Mouse (Mus musculus) spleen, postnatal 4 days (tissue): ENCODE results near the gene Rnf130.
"Not testable (repeated sequence)": the region's sequence is repeated elsewhere in the genome, so short reads cannot be mapped to it uniquely, and the experiment has no call there.

Source experiments
- DNase-seq, 2 experiments: peaks; one replicate each; pipeline ENCODE4 v3.0.0; 2022; ENCODE audit warnings: low spot score in 2 of 2

The Rnf130 gene

GRCm38 (mm10) chr11:50081365-50082190, 56.4 kb downstream of the Rnf130 start:
- DNase-seq, result no peak

DNA sequence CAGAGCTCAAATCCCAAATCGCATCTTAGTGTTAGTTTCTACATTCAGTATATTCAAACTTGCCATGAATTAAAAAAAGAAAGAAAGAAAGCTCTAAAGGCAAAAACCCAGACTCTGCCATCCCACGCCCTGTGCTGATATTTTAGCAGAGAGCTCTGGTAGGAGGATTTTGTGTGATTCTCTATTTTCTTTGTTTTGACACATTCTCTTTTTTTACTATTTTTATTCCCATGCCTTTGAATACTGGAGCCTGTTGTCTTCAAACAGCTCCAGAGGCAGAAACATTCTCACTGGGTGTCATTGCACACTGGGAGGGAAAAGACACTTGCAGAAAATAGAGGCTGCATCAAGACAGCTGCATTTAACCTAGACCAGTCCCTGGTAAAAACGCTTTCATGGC, 61.1 kb downstream of the Rnf130 start:
- no peak for DNase-seq

- DNase-seq, result no peak
These were observed 64.7 kb downstream of the Rnf130 start for GRCm38 (mm10) chr11:50089840-50090239.

GRCm38 (mm10) chr11:50090982-50091675, 66.0 kb downstream of the Rnf130 start:
- no peak for DNase-seq

DNA sequence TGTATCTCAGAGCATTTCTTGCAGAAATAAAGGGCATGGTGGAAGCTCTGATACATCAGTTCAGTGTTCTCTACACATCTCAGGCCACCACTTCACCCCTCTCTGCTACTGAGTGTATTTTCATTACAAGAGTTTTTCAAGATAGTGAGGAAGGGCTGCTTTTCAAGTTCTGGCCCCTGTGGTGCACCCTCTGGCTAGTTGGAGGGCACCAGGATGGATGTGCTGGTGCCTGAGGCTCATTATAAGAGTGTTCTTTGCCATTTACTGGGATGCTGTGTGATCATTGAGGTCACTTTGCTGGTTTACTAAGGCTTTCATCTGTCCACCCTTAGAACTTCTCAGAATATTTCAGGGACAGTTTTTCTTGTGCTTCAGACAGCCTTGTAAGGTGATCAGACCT, 66.5 kb downstream of the Rnf130 start:
- DNase-seq, result no peak

DNA sequence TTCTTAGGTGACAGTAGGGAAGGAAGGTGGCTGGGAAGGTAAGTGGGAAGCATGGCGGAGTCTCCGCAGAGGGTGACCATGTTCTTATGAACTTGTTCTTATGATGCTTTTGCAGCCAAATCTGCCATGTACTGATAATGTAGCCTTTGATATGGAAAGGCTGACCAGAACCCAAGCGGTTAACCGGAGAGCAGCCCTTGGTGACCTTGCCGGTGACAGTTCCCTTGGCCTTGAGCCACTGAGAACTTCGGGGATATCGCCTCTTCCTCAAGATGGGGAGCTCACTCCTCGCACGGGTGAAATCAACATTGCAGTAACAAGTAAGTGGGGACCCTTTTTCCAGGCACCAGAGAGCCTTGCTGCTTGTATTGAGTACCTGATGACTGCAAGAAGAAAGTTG, 70.5 kb downstream of the Rnf130 start:
- DNase-seq, result no peak

GRCm38 (mm10) chr11:50097091-50097490, 71.9 kb downstream of the Rnf130 start:
- no peak for DNase-seq

DNA sequence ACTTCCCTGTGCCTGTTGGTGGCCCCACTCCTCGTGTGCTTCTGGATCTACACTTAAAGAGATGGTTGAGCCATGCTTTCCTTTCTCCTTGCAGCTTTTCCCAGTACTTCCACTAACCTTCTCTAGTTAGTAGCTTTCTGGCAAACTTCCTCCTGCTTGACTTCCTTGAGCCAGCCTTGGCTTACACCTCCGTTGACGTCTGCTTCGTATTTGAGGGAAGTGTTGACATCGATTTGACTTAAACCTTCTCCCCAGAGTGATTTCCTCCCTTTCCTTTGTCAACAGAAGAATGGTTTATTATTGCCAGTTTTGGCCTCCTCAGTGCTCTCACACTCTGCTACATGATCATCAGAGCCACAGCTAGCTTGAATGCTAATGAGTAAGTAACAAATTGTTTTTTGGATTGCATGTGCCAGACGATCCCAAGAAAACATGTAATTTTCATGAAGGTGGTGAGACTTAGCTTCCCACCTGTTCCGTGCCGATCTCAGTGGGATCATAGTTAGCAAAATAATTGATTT, 73.9 kb downstream of the Rnf130 start:
- DNase-seq, result no peak

- DNase-seq, result no peak
These were observed 74.5 kb downstream of the Rnf130 start for GRCm38 (mm10) chr11:50099692-50100091.

GRCm38 (mm10) chr11:50100548-50101307, 75.6 kb downstream of the Rnf130 start:
- DNase-seq, result no peak

- not testable (repeated sequence) for DNase-seq
These were observed 76.8 kb downstream of the Rnf130 start for GRCm38 (mm10) chr11:50101962-50102361.

DNA sequence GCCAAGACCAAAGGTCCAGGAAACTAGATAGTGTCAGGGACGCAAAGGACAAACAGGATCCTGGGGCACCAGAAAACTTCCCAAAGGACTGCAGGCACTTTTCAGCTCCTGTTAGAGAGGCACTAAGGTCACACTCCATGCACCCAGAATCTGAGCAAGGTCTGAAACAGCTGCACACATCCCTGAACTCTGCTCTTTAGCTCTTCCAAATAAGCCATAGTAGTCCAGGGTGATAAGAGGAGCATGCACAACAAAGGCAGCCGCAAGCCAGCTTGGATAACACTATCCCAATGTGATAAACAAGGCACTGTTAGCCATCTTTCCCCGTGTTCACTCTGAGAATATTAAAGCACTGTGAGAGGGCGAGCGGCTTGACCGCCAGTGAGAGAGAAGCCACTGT, 78.9 kb downstream of the Rnf130 start:
- DNase-seq, result no peak

DNA sequence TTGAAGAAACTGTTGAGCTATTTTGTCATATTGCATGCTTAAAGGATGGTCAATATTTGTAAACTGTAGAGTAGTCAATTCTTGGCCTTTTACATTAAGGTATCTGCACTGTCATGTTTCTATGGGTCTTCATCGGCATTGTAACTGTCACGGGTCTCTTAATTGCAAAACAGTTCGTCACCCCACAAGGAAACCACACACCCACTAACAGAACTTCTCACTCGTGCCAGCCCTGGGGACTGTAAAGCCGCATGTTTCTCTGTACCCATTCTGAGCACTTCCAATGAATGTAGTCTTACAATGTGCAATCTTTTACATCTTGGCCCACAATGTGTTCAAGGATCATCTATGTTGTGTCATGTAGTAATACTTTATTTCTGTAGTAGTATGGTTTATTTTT, 80.1 kb downstream of the Rnf130 start:
- no peak for DNase-seq

DNA sequence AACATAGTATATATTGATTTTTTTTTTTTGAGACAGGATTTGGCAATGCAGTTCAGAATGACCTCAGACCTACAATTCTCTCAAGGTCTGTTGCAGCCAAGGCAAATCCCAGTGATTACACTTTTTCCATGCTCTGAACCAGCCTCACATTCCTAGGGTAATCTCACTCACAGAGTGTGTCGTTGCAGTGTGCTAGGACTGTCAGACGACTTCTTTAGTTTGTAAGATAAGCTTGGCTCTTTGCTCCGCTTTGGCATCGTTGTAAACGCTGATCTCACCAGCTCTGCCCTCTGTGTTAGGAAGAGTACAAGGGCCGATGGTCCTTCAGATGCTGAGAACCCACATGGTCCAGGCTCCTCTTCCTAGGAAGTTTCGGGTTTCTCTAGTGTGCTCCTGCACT, 80.9 kb downstream of the Rnf130 start:
- no peak for DNase-seq

GRCm38 (mm10) chr11:50108823-50109244, 83.7 kb downstream of the Rnf130 start:
- no peak for DNase-seq

- DNase-seq, result peak; percentile 83 to 94
These were observed 89.2 kb downstream of the Rnf130 start for GRCm38 (mm10) chr11:50114329-50114728.

GRCm38 (mm10) chr11:50122631-50123081, 97.5 kb downstream of the Rnf130 start:
- DNase-seq, result no peak

DNA sequence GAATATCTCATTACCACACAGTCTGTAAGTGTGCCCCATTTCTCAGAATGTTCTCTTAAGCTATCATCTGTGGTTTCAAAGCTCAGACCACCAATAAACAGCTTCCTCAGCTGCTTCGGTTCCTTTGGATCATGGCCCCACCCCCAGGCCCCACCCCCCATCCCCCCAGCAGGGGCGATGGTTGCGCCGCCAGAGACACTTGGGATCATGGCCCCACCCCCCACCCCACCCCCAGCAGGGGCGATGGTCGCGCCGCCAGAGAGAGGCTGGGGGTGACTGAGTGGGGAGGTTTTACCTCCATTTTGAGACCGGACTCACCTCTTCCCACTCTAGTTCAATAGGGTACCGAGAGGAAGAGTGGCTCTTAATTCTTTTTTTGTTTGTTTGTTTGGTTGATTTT, 102.6 kb downstream of the Rnf130 start:
- DNase-seq, result no peak

GRCm38 (mm10) chr11:50130811-50131766, 105.9 kb downstream of the Rnf130 start, which contains the start of gene Tbc1d9b:
Gene Tbc1d9b, plus strand, starts transcription at chr11:50131396.
- DNase-seq, result peak; percentile 93 to 99

- no peak for DNase-seq
These were observed 106.7 kb downstream of the Rnf130 start for GRCm38 (mm10) chr11:50131801-50132201.

- DNase-seq, result no peak
These were observed 107.1 kb downstream of the Rnf130 start for GRCm38 (mm10) chr11:50132265-50132664.
